Comparison of ENCODE assay signal across 9 mouse cellular contexts in the genomic region with DNA sequence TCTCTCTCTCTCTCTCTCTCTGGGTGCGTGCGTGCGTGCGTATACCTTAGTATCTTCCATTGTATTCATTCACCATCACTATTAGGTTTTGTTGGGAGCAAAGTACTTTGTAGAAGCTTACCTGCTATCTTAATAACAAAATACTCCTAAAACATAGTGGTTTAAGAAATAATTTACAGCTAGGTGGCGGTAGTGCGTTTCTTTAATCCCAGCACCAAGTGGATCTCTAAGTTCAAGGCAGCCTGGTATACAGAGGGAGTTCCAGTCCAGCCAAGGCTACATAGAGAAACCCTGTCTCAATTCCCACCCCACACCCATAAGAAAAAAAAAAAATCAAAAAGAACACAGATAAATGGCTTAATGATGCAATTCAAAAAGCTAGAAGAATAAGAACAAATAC. TPM values are rescaled to one million over a fixed set of nuclear protein-coding genes. Genes with fewer than 3 reads are reported as not detected.
DNase-seq lines count a peak whose midpoint lies in the region; ATAC-seq and TF ChIP-seq lines count a peak whose summit lies in the region.
"Had no signal": no experiment of that assay in that cellular context is flagged by ENCODE, and none has a peak within 500 bp of the region (broad histone marks: within the 10 kb centered on the region; RNA-seq: fewer than 3 reads in every experiment).

No protein-coding gene starts in this region.

- WGBS in cerebellum, adult 2 months, result 89% methylated on average over 6 of the region's 6 CpGs

- no peak for ATAC-seq in cerebellum, adult (ENCODE audit: insufficient number of reproducible peaks, low FRiP score, low TSS enrichment)

- DNase-seq in cerebellum, adult 2 months, result peak in 1 of 2 experiments; percentile 33
- DNase-seq in left cerebral cortex, postnatal 14 days (ENCODE audit: low spot score in 2 of 2), result peak; percentile 22 to 46
- DNase-seq in left cerebral cortex, adult 11 months (ENCODE audit: low spot score), result no peak
- DNase-seq in ZHBTc4 (ENCODE audit: low read depth, low spot score), result peak; percentile 74
- DNase-seq in kidney, postnatal 14 days, result peak; percentile 57
- DNase-seq in ovary, adult 18-20 months (ENCODE audit: low spot score), result no peak
- DNase-seq in urinary bladder, adult 18-20 months (ENCODE audit: low spot score in 2 of 2), result no peak

- H3K4me1 ChIP-seq in cerebellum, adult 2 months (ENCODE audit: control insufficient read depth, insufficient read depth, low read length), result peaks cover 3% of the 10 kb centered on the region; the same call in 1 of the 2 replicates

- TF ChIP-seq CTCF in cerebellum, adult 2 months (IDR thresholded peaks at IDR 0.05; ENCODE audit: borderline replicate concordance, insufficient read depth, low read depth, low read length), result peak; percentile 25; the same call in 1 of the 2 replicates

- H3K27ac ChIP-seq in cerebellum, adult 2 months (ENCODE audit: insufficient read depth, low read length), result no peak overlapping the region

- no peaks in the 10 kb centered on the region for H3K27me3 ChIP-seq in cerebellum, adult 2 months (ENCODE audit: control insufficient read depth, insufficient read depth, low read length)

- no peak overlapping the region for H3K4me3 ChIP-seq in cerebellum, adult 2 months (replicated peaks; ENCODE audit: insufficient read depth, low read depth, low read length)
- H3K4me3 ChIP-seq: megakaryocyte, embryonic 14.5 days had no signal

- no peak for TF ChIP-seq POLR2A in cerebellum, adult 2 months (IDR thresholded peaks at IDR 0.05; ENCODE audit: borderline replicate concordance, insufficient read depth, low read length)

- intact Hi-C loops in left cerebral cortex, postnatal 14 days (cut with DNase I), result no loop called here

RNA-seq across cellular contexts. Expression of a gene that starts 13.9 kb away (rescaled TPM):
- polyA plus RNA-seq in cerebellum, adult 2 months (2012; rRNA removed), result 25.4 and 27.6 TPM in 2 replicates
- total RNA-seq in left cerebral cortex, postnatal 14 days (2021), result 10 to 100 TPM; 28.4 to 29.2 TPM

RNA-seq across cellular contexts. Expression of a gene that starts 42.6 kb away (rescaled TPM):
- 18.0 and 18.3 TPM in 2 replicates for polyA plus RNA-seq in cerebellum, adult 2 months (2012; rRNA removed)
- total RNA-seq in left cerebral cortex, postnatal 14 days (2021), result 10 to 100 TPM; 39.8 to 40.7 TPM

Comparison
In these comparisons a context has a peak if more than half of its experiments do, and no peak if none do; other contexts are left out.
1. DNase-seq: peak in left cerebral cortex, postnatal 14 days (2 of 2), ZHBTc4 (single experiment) and kidney, postnatal 14 days (single experiment); none in left cerebral cortex, adult 11 months (single experiment), ovary, adult 18-20 months (single experiment) and urinary bladder, adult 18-20 months (0 of 2).